Mouse (Mus musculus): ENCODE measurements at regions not wholly inside any gene's neighbourhood (a gene's known extent, or its start where the extent isn't known, plus 50 kb on each side); places are given as distances from the start of the nearest gene placed in this dataset.

GRCm38 (mm10) chr10:67384568-67384958, 99.5 kb upstream of the Nrbf2 start:
- TF ChIP-seq EP300 (IDR thresholded peaks at IDR 0.05) (no peak), CTCF (IDR thresholded peaks at IDR 0.05) (no peak)
